Mouse (Mus musculus) megakaryocyte-erythroid progenitor cell, adult 5-6 weeks (primary cell): ENCODE measurements around the gene 1700021F05Rik. TPM values are rescaled to one million over a fixed set of nuclear protein-coding genes. Genes with fewer than 3 reads are reported as not detected.

Experiments used
- ATAC-seq: replicated peaks from 2 replicates; pipeline ENCODE4 v1.8.0; 2016; ENCODE audit warnings: mild to moderate bottlenecking, inconsistent platforms; ENCODE audit not compliant: severe bottlenecking, poor library complexity, low FRiP score, low TSS enrichment
- total RNA-seq, 2 experiments: library from RNA; stranded (forward) in 1 of 2; stranded (reverse) in 1 of 2; fragments of 200-1000, 215-1000 nt in 1 of 2; fragments of >200 nt in 1 of 2; fragmentation: Nextera tagmentation in 1 of 2; gene quantifications; 2 replicates each; pipeline ENCODE4 v1.2.3; 2014 to 2017

1700021F05Rik gene
- total RNA-seq (2014; fragmentation: Nextera tagmentation) (47.8 and 55.4 TPM in 2 replicates), total RNA-seq (2017) (91.0 and 96.9 TPM in 2 replicates)

- ATAC-seq, result peak; percentile 97
These were observed at the start of gene 1700021F05Rik for GRCm38 (mm10) chr10:43540442-43541152. Gene 1700021F05Rik (minus strand): TSS chr10:43540994.

- peak; percentile 88 for ATAC-seq
These were observed 47.8 kb upstream of the 1700021F05Rik start for GRCm38 (mm10) chr10:43588470-43589177.

GRCm38 (mm10) chr10:43584538-43584937 is 43.7 kb upstream of the 1700021F05Rik start:
- no peak for ATAC-seq

GRCm38 (mm10) chr10:43581260-43581659 is 40.5 kb upstream of the 1700021F05Rik start:
- no peak for ATAC-seq

- peak; percentile 19; the same call in 1 of the 2 replicates for ATAC-seq
These were observed 39.9 kb upstream of the 1700021F05Rik start for GRCm38 (mm10) chr10:43580649-43581078.

- peak; percentile 32 for ATAC-seq
These were observed 38.8 kb upstream of the 1700021F05Rik start for GRCm38 (mm10) chr10:43579381-43580261.

GRCm38 (mm10) chr10:43578754-43579380 is 38.1 kb upstream of the 1700021F05Rik start:
- peak; percentile 62 for ATAC-seq

GRCm38 (mm10) chr10:43578366-43578753 is 37.6 kb upstream of the 1700021F05Rik start:
- peak; percentile 25 for ATAC-seq

GRCm38 (mm10) chr10:43577997-43578331 is 37.2 kb upstream of the 1700021F05Rik start, which contains the start of gene Cd24a:
Gene Cd24a (plus strand): TSS chr10:43578284.
- no peak for ATAC-seq

GRCm38 (mm10) chr10:43577299-43577996 is 36.7 kb upstream of the 1700021F05Rik start:
- peak; percentile 4; the same call in 1 of the 2 replicates for ATAC-seq

- no peak for ATAC-seq
These were observed 34.2 kb upstream of the 1700021F05Rik start for GRCm38 (mm10) chr10:43574956-43575355.

GRCm38 (mm10) chr10:43574352-43574751 is 33.6 kb upstream of the 1700021F05Rik start:
- no peak for ATAC-seq

GRCm38 (mm10) chr10:43561311-43561710 is 20.5 kb upstream of the 1700021F05Rik start:
- no peak for ATAC-seq

- no peak for ATAC-seq
These were observed 20.0 kb upstream of the 1700021F05Rik start for GRCm38 (mm10) chr10:43560765-43561164.

GRCm38 (mm10) chr10:43559313-43559712 is 18.5 kb upstream of the 1700021F05Rik start:
- no peak for ATAC-seq

GRCm38 (mm10) chr10:43557630-43558165 is 16.9 kb upstream of the 1700021F05Rik start:
- ATAC-seq, result no peak

- no peak for ATAC-seq
These were observed 10.6 kb upstream of the 1700021F05Rik start for GRCm38 (mm10) chr10:43551388-43551787.

- ATAC-seq, result no peak
These were observed 10.1 kb upstream of the 1700021F05Rik start for GRCm38 (mm10) chr10:43550923-43551322.
